Mouse (Mus musculus): ENCODE measurements around the gene Mip. TPM values are rescaled to one million over a fixed set of nuclear protein-coding genes. Genes with fewer than 3 reads are reported as not detected.
"Not testable (repeated sequence)": the region's sequence is repeated elsewhere in the genome, so short reads cannot be mapped to it uniquely, and the experiment has no call there.

Mip gene
- total RNA-seq, 1 experiment = 2.8 TPM

GRCm38 (mm10) chr10:128188242-128188877 is 37.3 kb upstream of the Mip start:
- TF ChIP-seq ZC3H11A (IDR thresholded peaks at IDR 0.05; ENCODE audit: borderline replicate concordance, low read depth, low read length) (no peak; the same call in 1 of the 2 replicates), CHD2 (IDR thresholded peaks at IDR 0.05; ENCODE audit: low read depth, low read length) (no peak; the same call in 1 of the 2 replicates), HCFC1 (IDR thresholded peaks at IDR 0.05; ENCODE audit: borderline replicate concordance, insufficient read depth, low read length) (no peak), ZNF384 (IDR thresholded peaks at IDR 0.05; ENCODE audit: low read depth, low read length) (no peak; the same call in 1 of the 2 replicates), MAFK (IDR thresholded peaks at IDR 0.05; ENCODE audit: insufficient read depth, low read depth, low read length) (no peak)
- no peak overlapping the region for H3K9ac ChIP-seq (ENCODE audit: insufficient read depth, low read depth, low read length, poor library complexity, severe bottlenecking)
- H3K4me3 ChIP-seq (ENCODE audit: insufficient read depth in 1 of 2, low read depth in 1 of 2, low read length in 2 of 2, poor library complexity in 1 of 2, severe bottlenecking in 1 of 2) = peak overlapping the region in 1 of 2 experiments; percentile 34; a peak in 2 of 4 replicates
- H3K27ac ChIP-seq (ENCODE audit: insufficient read depth, low read depth, low read length, poor library complexity, severe bottlenecking) = no peak overlapping the region; the same call in 1 of the 2 replicates
- in situ Hi-C loops (cut with MboI; ENCODE audit: low sequenced_read_pairs in 2 of 2, unreplicated experiment in 2 of 2) = loop anchor here in 1 of 2 experiments (10.0 kb wide), 1 partner anchor 94 kb away; the partner anchor contains the start of gene Baz2a
- peak; percentile 88 for DNase-seq (ENCODE audit: low read depth, low spot score)
- peaks cover 2 to 7% of the 10 kb centered on the region in 2 experiments; a peak in 3 of 4 replicates for H3K4me1 ChIP-seq (ENCODE audit: control insufficient read depth in 2 of 2, insufficient read depth in 2 of 2, low read length in 2 of 2, poor library complexity in 1 of 2)
- H3K9me3 ChIP-seq (ENCODE audit: control insufficient read depth, insufficient read depth, low read depth, low read length) = no peaks in the 10 kb centered on the region
- no peaks in the 10 kb centered on the region for H3K36me3 ChIP-seq (ENCODE audit: control insufficient read depth, insufficient read depth, low read length, poor library complexity, severe bottlenecking)

- H3K9me3 ChIP-seq (ENCODE audit: control insufficient read depth, insufficient read depth, low read depth, low read length) = no peaks in the 10 kb centered on the region
- H3K36me3 ChIP-seq (ENCODE audit: control insufficient read depth, insufficient read depth, low read length, poor library complexity, severe bottlenecking) = no peaks in the 10 kb centered on the region
- no peak overlapping the region for H3K9ac ChIP-seq (ENCODE audit: insufficient read depth, low read depth, low read length, poor library complexity, severe bottlenecking)
- peaks cover 0 to 3% of the 10 kb centered on the region in 2 experiments; a peak in 1 of 4 replicates for H3K4me1 ChIP-seq (ENCODE audit: control insufficient read depth in 2 of 2, insufficient read depth in 2 of 2, low read length in 2 of 2, poor library complexity in 1 of 2)
- H3K4me3 ChIP-seq (ENCODE audit: insufficient read depth in 1 of 2, low read depth in 1 of 2, low read length in 2 of 2, poor library complexity in 1 of 2, severe bottlenecking in 1 of 2) = no peak overlapping the region
- no peak overlapping the region for H3K27ac ChIP-seq (ENCODE audit: insufficient read depth, low read depth, low read length, poor library complexity, severe bottlenecking)
- no peak for DNase-seq (ENCODE audit: low read depth, low spot score)
- in situ Hi-C loops (cut with MboI; ENCODE audit: low sequenced_read_pairs in 2 of 2, unreplicated experiment in 2 of 2) = no loop called here
- no peak for TF ChIP-seq CHD2 (IDR thresholded peaks at IDR 0.05; ENCODE audit: low read depth, low read length)
- no peak for TF ChIP-seq HCFC1 (IDR thresholded peaks at IDR 0.05; ENCODE audit: borderline replicate concordance, insufficient read depth, low read length)
- TF ChIP-seq ZNF384 (IDR thresholded peaks at IDR 0.05; ENCODE audit: low read depth, low read length) = no peak
- no peak for TF ChIP-seq MAFK (IDR thresholded peaks at IDR 0.05; ENCODE audit: insufficient read depth, low read depth, low read length)
- TF ChIP-seq ZC3H11A (IDR thresholded peaks at IDR 0.05; ENCODE audit: borderline replicate concordance, low read depth, low read length) = no peak
Observed at GRCm38 (mm10) chr10:128191472-128191871, 34.2 kb upstream of the Mip start.

GRCm38 (mm10) chr10:128192030-128192766 is 33.4 kb upstream of the Mip start:
- DNase-seq (ENCODE audit: low read depth, low spot score); H3K27ac ChIP-seq (ENCODE audit: insufficient read depth, low read depth, low read length, poor library complexity, severe bottlenecking); in situ Hi-C loops (cut with MboI; ENCODE audit: low sequenced_read_pairs in 2 of 2, unreplicated experiment in 2 of 2); H3K9me3 ChIP-seq (ENCODE audit: control insufficient read depth, insufficient read depth, low read depth, low read length); H3K9ac ChIP-seq (ENCODE audit: insufficient read depth, low read depth, low read length, poor library complexity, severe bottlenecking); H3K36me3 ChIP-seq (ENCODE audit: control insufficient read depth, insufficient read depth, low read length, poor library complexity, severe bottlenecking); H3K4me3 ChIP-seq (ENCODE audit: insufficient read depth in 1 of 2, low read depth in 1 of 2, low read length in 2 of 2, poor library complexity in 1 of 2, severe bottlenecking in 1 of 2); H3K4me1 ChIP-seq (ENCODE audit: control insufficient read depth in 2 of 2, insufficient read depth in 2 of 2, low read length in 2 of 2, poor library complexity in 1 of 2): not testable (repeated sequence)

- peak overlapping the region in 1 of 2 experiments; percentile 86; a peak in 1 of 4 replicates for H3K4me3 ChIP-seq (ENCODE audit: insufficient read depth in 1 of 2, low read depth in 1 of 2, low read length in 2 of 2, poor library complexity in 1 of 2, severe bottlenecking in 1 of 2)
- H3K9ac ChIP-seq (ENCODE audit: insufficient read depth, low read depth, low read length, poor library complexity, severe bottlenecking) = no peak overlapping the region
- peaks cover 0 to 2% of the 10 kb centered on the region in 2 experiments; a peak in 1 of 4 replicates for H3K4me1 ChIP-seq (ENCODE audit: control insufficient read depth in 2 of 2, insufficient read depth in 2 of 2, low read length in 2 of 2, poor library complexity in 1 of 2)
- in situ Hi-C loops (cut with MboI; ENCODE audit: low sequenced_read_pairs in 2 of 2, unreplicated experiment in 2 of 2) = no loop called here
- no peak for DNase-seq (ENCODE audit: low read depth, low spot score)
- H3K9me3 ChIP-seq (ENCODE audit: control insufficient read depth, insufficient read depth, low read depth, low read length) = no peaks in the 10 kb centered on the region
- no peak for TF ChIP-seq CHD2 (IDR thresholded peaks at IDR 0.05; ENCODE audit: low read depth, low read length)
- TF ChIP-seq ZC3H11A (IDR thresholded peaks at IDR 0.05; ENCODE audit: borderline replicate concordance, low read depth, low read length) = no peak
- no peak for TF ChIP-seq ZNF384 (IDR thresholded peaks at IDR 0.05; ENCODE audit: low read depth, low read length)
- TF ChIP-seq MAFK (IDR thresholded peaks at IDR 0.05; ENCODE audit: insufficient read depth, low read depth, low read length) = no peak
- no peak for TF ChIP-seq HCFC1 (IDR thresholded peaks at IDR 0.05; ENCODE audit: borderline replicate concordance, insufficient read depth, low read length)
- H3K27ac ChIP-seq (ENCODE audit: insufficient read depth, low read depth, low read length, poor library complexity, severe bottlenecking) = no peak overlapping the region
- no peaks in the 10 kb centered on the region for H3K36me3 ChIP-seq (ENCODE audit: control insufficient read depth, insufficient read depth, low read length, poor library complexity, severe bottlenecking)
Observed at GRCm38 (mm10) chr10:128193113-128193512, 32.5 kb upstream of the Mip start.

All from ES-E14 (cell line).